Mouse (Mus musculus) testis, adult 2 months (tissue): ENCODE results near the gene Slc4a2.

Source experiments
- CTCF ChIP-seq: fragments of 200-500 bp; IDR thresholded peaks from 2 replicates; pipeline ENCODE4 v1.5.1; 2012; ENCODE audit warnings: low read depth, mild to moderate bottlenecking, inconsistent platforms, low read length, moderate library complexity; ENCODE audit not compliant: control insufficient read depth, insufficient read depth, insufficient replicate concordance
- POLR2A ChIP-seq: fragments of 200-500 bp; IDR thresholded peaks from 2 replicates; pipeline ENCODE4 v1.6.1; 2012; ENCODE audit warnings: low read depth, mild to moderate bottlenecking, inconsistent platforms, low read length, moderate library complexity; ENCODE audit not compliant: control insufficient read depth

GRCm38 (mm10) chr5:24413042-24413693, 10.5 kb upstream of the Slc4a2 start, which contains the start of gene Asic3:
- TF ChIP-seq CTCF (no peak), POLR2A (no peak)
